Mouse (Mus musculus): ENCODE measurements around the gene Kcnn1. TPM values are rescaled to one million over a fixed set of nuclear protein-coding genes. Genes with fewer than 3 reads are reported as not detected.

The Kcnn1 gene
- polyA plus RNA-seq, 1 experiment from 2014 or later: 1.6 TPM

GRCm38 (mm10) chr8:70844523-70844922 lies 18.5 kb downstream of the Kcnn1 start:
- H3K4me1 ChIP-seq (replicated peaks; ENCODE audit: control insufficient read depth, insufficient read depth, low read length): peaks cover 4% of the 10 kb centered on the region; the same call in 1 of the 2 replicates
- H3K9me3 ChIP-seq (ENCODE audit: control insufficient read depth, low read length): no peaks in the 10 kb centered on the region
- no peak overlapping the region for H3K27ac ChIP-seq (ENCODE audit: low read depth)
- no peaks in the 10 kb centered on the region for H3K36me3 ChIP-seq (ENCODE audit: control insufficient read depth, insufficient read depth, low read length)
- H3K4me3 ChIP-seq (ENCODE audit: low read depth, low read length): no peak overlapping the region
- ATAC-seq (replicated peaks; ENCODE audit: low FRiP score, low TSS enrichment, low read depth): no peak
- 4% methylated on average over 6 of the region's 6 CpGs for WGBS
- DNase-seq (ENCODE audit: low spot score): peak; percentile 98
- no peak overlapping the region for H3K9ac ChIP-seq (ENCODE audit: low read length)
- H3K4me2 ChIP-seq (ENCODE audit: low read length): no peak overlapping the region
- H3K27me3 ChIP-seq (replicated peaks; ENCODE audit: control insufficient read depth, insufficient read depth, low read length): no peaks in the 10 kb centered on the region

DNA sequence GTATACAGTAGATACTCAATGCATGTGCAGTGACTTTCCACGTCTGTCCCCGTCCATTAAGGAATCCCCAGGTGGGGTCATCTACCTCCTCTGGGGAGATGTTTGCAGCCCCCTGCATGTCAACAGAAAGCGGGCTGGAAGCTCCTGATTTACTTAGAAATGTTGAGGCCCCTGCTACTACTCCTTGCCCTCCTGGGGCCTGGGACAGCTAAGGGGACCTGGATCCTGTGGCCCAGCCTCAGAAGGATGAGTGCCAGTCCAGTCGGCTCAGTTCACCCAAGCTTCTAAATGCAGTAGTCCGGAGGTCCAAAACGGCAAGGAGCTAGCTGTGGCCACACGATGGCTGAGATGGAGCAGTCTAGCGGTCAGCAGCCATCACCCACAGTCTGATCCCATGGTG lies 19.1 kb downstream of the Kcnn1 start:
- 87% methylated on average over 8 of the region's 8 CpGs for WGBS
- H3K4me3 ChIP-seq (ENCODE audit: low read depth, low read length): no peak overlapping the region
- ATAC-seq (replicated peaks; ENCODE audit: low FRiP score, low TSS enrichment, low read depth): no peak
- H3K27me3 ChIP-seq (replicated peaks; ENCODE audit: control insufficient read depth, insufficient read depth, low read length): no peaks in the 10 kb centered on the region
- H3K4me1 ChIP-seq (replicated peaks; ENCODE audit: control insufficient read depth, insufficient read depth, low read length): peaks cover 4% of the 10 kb centered on the region; the same call in 1 of the 2 replicates
- no peak for DNase-seq (ENCODE audit: low spot score)
- no peaks in the 10 kb centered on the region for H3K9me3 ChIP-seq (ENCODE audit: control insufficient read depth, low read length)
- no peak overlapping the region for H3K9ac ChIP-seq (ENCODE audit: low read length)
- no peak overlapping the region for H3K27ac ChIP-seq (ENCODE audit: low read depth)
- H3K36me3 ChIP-seq (ENCODE audit: control insufficient read depth, insufficient read depth, low read length): no peaks in the 10 kb centered on the region
- no peak overlapping the region for H3K4me2 ChIP-seq (ENCODE audit: low read length)

DNA sequence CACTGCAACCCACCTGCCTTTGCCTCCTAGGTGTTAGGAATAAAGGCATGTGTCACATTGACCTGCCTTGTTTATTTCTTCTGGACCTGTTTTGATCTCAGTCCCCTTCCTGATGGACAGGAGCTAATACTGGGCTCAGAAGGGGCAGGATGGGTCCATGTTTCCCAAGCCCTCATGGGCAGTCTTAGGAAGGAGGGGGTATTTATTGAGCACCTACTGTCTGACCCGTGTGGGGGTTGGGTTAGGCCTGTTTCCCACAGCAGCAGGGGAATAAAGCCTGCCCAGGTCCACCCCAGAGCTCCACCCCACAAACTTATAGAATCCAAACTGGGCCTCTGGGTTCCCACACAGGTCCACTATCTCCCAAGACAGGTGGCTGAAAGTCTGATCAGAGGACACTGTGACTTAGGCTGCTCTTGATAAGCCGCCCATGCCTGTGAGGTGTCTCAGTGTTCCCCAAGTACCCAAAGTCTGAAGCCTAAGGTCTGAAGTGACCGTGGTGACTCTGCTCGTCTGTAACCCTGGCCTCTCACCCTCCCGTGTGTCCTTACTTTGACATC lies 19.8 kb downstream of the Kcnn1 start:
- H3K36me3 ChIP-seq (ENCODE audit: control insufficient read depth, insufficient read depth, low read length): no peaks in the 10 kb centered on the region
- H3K9ac ChIP-seq (ENCODE audit: low read length): no peak overlapping the region
- ATAC-seq (replicated peaks; ENCODE audit: low FRiP score, low TSS enrichment, low read depth) (no peak), DNase-seq (ENCODE audit: low spot score) (no peak)
- peaks cover 8% of the 10 kb centered on the region for H3K4me1 ChIP-seq (replicated peaks; ENCODE audit: control insufficient read depth, insufficient read depth, low read length)
- H3K4me3 ChIP-seq (ENCODE audit: low read depth, low read length): no peak overlapping the region
- no peak overlapping the region for H3K4me2 ChIP-seq (ENCODE audit: low read length)
- no peaks in the 10 kb centered on the region for H3K27me3 ChIP-seq (replicated peaks; ENCODE audit: control insufficient read depth, insufficient read depth, low read length)
- no peaks in the 10 kb centered on the region for H3K9me3 ChIP-seq (ENCODE audit: control insufficient read depth, low read length)
- 81% methylated on average over 5 of the region's 5 CpGs for WGBS
- H3K27ac ChIP-seq (ENCODE audit: low read depth): no peak overlapping the region

DNA sequence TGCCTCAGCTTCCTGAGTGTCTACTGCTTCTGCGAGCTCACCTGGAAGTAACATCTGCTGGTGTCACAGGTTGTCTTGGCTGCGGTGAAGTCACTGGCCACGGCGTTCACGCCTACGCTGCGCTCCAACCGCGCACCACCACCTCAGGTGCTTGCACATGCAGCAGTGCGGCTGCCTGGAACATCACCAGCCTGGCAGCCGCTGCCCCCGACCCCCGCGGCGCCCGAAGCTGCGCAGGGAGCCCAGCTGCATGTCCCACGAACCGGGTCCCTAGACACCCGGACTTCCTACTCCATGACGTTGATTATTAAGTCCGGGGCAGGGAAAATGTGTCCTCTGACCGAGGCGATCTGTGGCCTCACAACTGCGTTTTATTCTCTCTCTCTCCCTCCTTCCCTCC lies 20.6 kb downstream of the Kcnn1 start:
- H3K4me2 ChIP-seq (ENCODE audit: low read length): no peak overlapping the region
- no peaks in the 10 kb centered on the region for H3K27me3 ChIP-seq (replicated peaks; ENCODE audit: control insufficient read depth, insufficient read depth, low read length)
- no peaks in the 10 kb centered on the region for H3K36me3 ChIP-seq (ENCODE audit: control insufficient read depth, insufficient read depth, low read length)
- peaks cover 8% of the 10 kb centered on the region for H3K4me1 ChIP-seq (replicated peaks; ENCODE audit: control insufficient read depth, insufficient read depth, low read length)
- ATAC-seq (replicated peaks; ENCODE audit: low FRiP score, low TSS enrichment, low read depth) (no peak), DNase-seq (ENCODE audit: low spot score) (no peak)
- H3K4me3 ChIP-seq (ENCODE audit: low read depth, low read length): no peak overlapping the region
- H3K9me3 ChIP-seq (ENCODE audit: control insufficient read depth, low read length): no peaks in the 10 kb centered on the region
- no peak overlapping the region for H3K9ac ChIP-seq (ENCODE audit: low read length)
- WGBS: 69% methylated on average over 25 of the region's 25 CpGs
- no peak overlapping the region for H3K27ac ChIP-seq (ENCODE audit: low read depth)

- DNase-seq (ENCODE audit: low spot score) (peak; percentile 99), ATAC-seq (replicated peaks; ENCODE audit: low FRiP score, low TSS enrichment, low read depth) (peak; percentile 6; the same call in 1 of the 2 replicates)
- Histone ChIP-seq H3K4me2 (ENCODE audit: low read length) (no peak overlapping the region), H3K36me3 (ENCODE audit: control insufficient read depth, insufficient read depth, low read length) (no peaks in the 10 kb centered on the region), H3K4me3 (ENCODE audit: low read depth, low read length) (no peak overlapping the region), H3K9ac (ENCODE audit: low read length) (no peak overlapping the region), H3K27ac (ENCODE audit: low read depth) (no peak overlapping the region), H3K4me1 (replicated peaks; ENCODE audit: control insufficient read depth, insufficient read depth, low read length) (peaks cover 8% of the 10 kb centered on the region), H3K9me3 (ENCODE audit: control insufficient read depth, low read length) (no peaks in the 10 kb centered on the region), H3K27me3 (replicated peaks; ENCODE audit: control insufficient read depth, insufficient read depth, low read length) (no peaks in the 10 kb centered on the region)
- WGBS: 29% methylated on average over 22 of the region's 22 CpGs
These were observed 21.6 kb downstream of the Kcnn1 start for GRCm38 (mm10) chr8:70841147-70842072.

- peaks cover 8% of the 10 kb centered on the region for H3K4me1 ChIP-seq (replicated peaks; ENCODE audit: control insufficient read depth, insufficient read depth, low read length)
- H3K4me3 ChIP-seq (ENCODE audit: low read depth, low read length): no peak overlapping the region
- no peak overlapping the region for H3K9ac ChIP-seq (ENCODE audit: low read length)
- no peaks in the 10 kb centered on the region for H3K27me3 ChIP-seq (replicated peaks; ENCODE audit: control insufficient read depth, insufficient read depth, low read length)
- H3K4me2 ChIP-seq (ENCODE audit: low read length): 0 out of 2 replicates have a peak overlapping the region, but pooled peaks have one; percentile 3
- no peaks in the 10 kb centered on the region for H3K9me3 ChIP-seq (ENCODE audit: control insufficient read depth, low read length)
- ATAC-seq (replicated peaks; ENCODE audit: low FRiP score, low TSS enrichment, low read depth): no peak
- WGBS: 48% methylated on average over 10 of the region's 10 CpGs
- no peak for DNase-seq (ENCODE audit: low spot score)
- 0 out of 2 replicates have a peak, but pooled peaks cover 4% of the 10 kb centered on the region for H3K36me3 ChIP-seq (ENCODE audit: control insufficient read depth, insufficient read depth, low read length)
- peak overlapping the region; percentile 70; the same call in 1 of the 2 replicates for H3K27ac ChIP-seq (ENCODE audit: low read depth)
These were observed 22.5 kb downstream of the Kcnn1 start for GRCm38 (mm10) chr8:70840590-70840989.

- Histone ChIP-seq H3K4me3 (ENCODE audit: low read depth, low read length) (peak within 1 kb of the TSS; percentile 63), H3K9ac (ENCODE audit: low read length) (peak within 1 kb of the TSS; percentile 79), H3K4me2 (ENCODE audit: low read length) (peak within 1 kb of the TSS; percentile 61), H3K27me3 (replicated peaks; ENCODE audit: control insufficient read depth, insufficient read depth, low read length) (no peaks in the 10 kb centered on the region), H3K4me1 (replicated peaks; ENCODE audit: control insufficient read depth, insufficient read depth, low read length) (peaks cover 7% of the 10 kb centered on the region), H3K27ac (ENCODE audit: low read depth) (peak within 1 kb of the TSS; percentile 90), H3K9me3 (ENCODE audit: control insufficient read depth, low read length) (no peaks in the 10 kb centered on the region), H3K36me3 (ENCODE audit: control insufficient read depth, insufficient read depth, low read length) (peaks cover 10% of the 10 kb centered on the region; the same call in 1 of the 2 replicates)
- ATAC-seq (replicated peaks; ENCODE audit: low FRiP score, low TSS enrichment, low read depth) (peak; percentile 97), DNase-seq (ENCODE audit: low spot score) (peak; percentile 97)
- 2% methylated on average over 55 of the region's 55 CpGs for whole genome bisulfite sequencing
These were observed 23.4 kb downstream of the Kcnn1 start, which contains the start of gene Arrdc2 for GRCm38 (mm10) chr8:70839408-70840351. Arrdc2 (minus strand) TSS chr8:70839720.

All from intestine, embryonic 14.5 days (tissue).